Mouse (Mus musculus) erythroblast, embryonic 14.5 days (primary cell): ENCODE measurements at regions not wholly inside any gene's neighbourhood (a gene's known extent, or its start where the extent isn't known, plus 50 kb on each side); places are given as distances from the start of the nearest gene placed in this dataset.
"Not testable (repeated sequence)": the region's sequence is repeated elsewhere in the genome, so short reads cannot be mapped to it uniquely, and the experiment has no call there.

Source experiments
- GATA1 ChIP-seq: IDR thresholded peaks from 2 replicates; pipeline ENCODE4 v1.6.1; 2012; ENCODE audit warnings: low read length, inconsistent platforms, mixed read lengths
- TAL1 ChIP-seq: IDR thresholded peaks from 3 replicates; pipeline ENCODE4 v1.6.1; 2012; ENCODE audit warnings: low read length, inconsistent platforms, mixed read lengths

GRCm38 (mm10) chrX:103025495-103025894, 97.3 kb downstream of the 1700018G05Rik start:
- TF ChIP-seq GATA1, TAL1: not testable (repeated sequence)
